Mouse (Mus musculus) frontal cortex, postnatal 36 days (tissue): ENCODE results near the gene Vmn1r176.
"Not testable (repeated sequence)": the region's sequence is repeated elsewhere in the genome, so short reads cannot be mapped to it uniquely, and the experiment has no call there.

Source experiments
- DNase-seq, 2 experiments: peaks; one replicate each; pipeline ENCODE4 v3.0.0; 2022; ENCODE audit warnings: low spot score in 2 of 2

Gene Vmn1r176

DNA sequence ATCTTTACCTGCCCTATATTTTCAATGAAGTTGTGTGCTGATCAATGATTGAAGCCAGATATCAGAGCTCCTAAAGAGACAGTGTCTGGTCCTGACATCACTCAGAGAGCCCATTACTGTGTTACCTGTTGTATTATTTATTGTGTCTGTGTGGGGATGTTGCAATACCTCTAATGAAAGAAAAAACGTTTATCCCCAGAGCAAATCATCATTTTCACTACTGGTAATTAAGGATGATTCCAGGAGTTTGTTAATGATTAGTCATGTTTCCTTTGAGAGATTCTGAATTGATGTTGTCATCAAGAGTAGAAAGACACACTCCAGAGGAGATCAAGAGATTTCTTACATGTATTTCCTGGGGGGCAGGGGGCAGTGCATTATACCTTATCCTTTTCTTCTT lies at the start of gene Vmn1r176:
Gene Vmn1r176, minus strand, starts transcription at position 101 of the 400 bp plus-strand sequence.
- DNase-seq, result not testable (repeated sequence)

- DNase-seq, result not testable (repeated sequence)
Measured at GRCm38 (mm10) chr7:23876918-23877317, 39.7 kb upstream of the Vmn1r176 start.

GRCm38 (mm10) chr7:23866349-23866748 lies 29.2 kb upstream of the Vmn1r176 start, which contains the start of gene Vmn1r177:
TSS of gene Vmn1r177 (minus strand) at chr7:23866449.
- not testable (repeated sequence) for DNase-seq

GRCm38 (mm10) chr7:23810543-23810942 lies 26.6 kb downstream of the Vmn1r176 start, which contains the start of gene Vmn1r175:
TSS of gene Vmn1r175 (minus strand) at chr7:23810643.
- not testable (repeated sequence) for DNase-seq

- DNase-seq, result no peak
Measured at GRCm38 (mm10) chr7:23784526-23784925, 52.6 kb downstream of the Vmn1r176 start.
